Mouse (Mus musculus) heart, embryonic 11.5 days (tissue): ENCODE results near the gene Sorcs3. TPM values are rescaled to one million over a fixed set of nuclear protein-coding genes. Genes with fewer than 3 reads are reported as not detected.
A peak's percentile ranks its signal among the peaks of the same experiment; 100 is the strongest.

Source experiments
- ATAC-seq: fragments of 200-750 bp; cut with Nextera tagmentation; replicated peaks from 2 replicates; pipeline ENCODE4 v1.8.0; 2017; ENCODE audit warnings: moderate library complexity; ENCODE audit not compliant: insufficient number of reproducible peaks, low FRiP score, low TSS enrichment
- H3K27ac ChIP-seq: fragments of 300-500 bp; sonication (generic); 2 replicates; pipeline ENCODE4 v1.5.1; 2014; ENCODE audit warnings: mild to moderate bottlenecking, low read depth, low read length
- H3K27me3 ChIP-seq: fragments of 300-500 bp; sonication (generic); 2 replicates; pipeline ENCODE4 v1.6.1; 2014; ENCODE audit warnings: mild to moderate bottlenecking, low read length, mixed read lengths; ENCODE audit not compliant: control insufficient read depth, insufficient read depth
- H3K36me3 ChIP-seq: fragments of 300-500 bp; sonication (generic); 2 replicates; pipeline ENCODE4 v1.6.1; 2014; ENCODE audit warnings: mild to moderate bottlenecking, low read length, moderate library complexity, mixed read lengths; ENCODE audit not compliant: control insufficient read depth, insufficient read depth
- H3K4me1 ChIP-seq: fragments of 300-500 bp; sonication (generic); 2 replicates; pipeline ENCODE4 v1.6.1; 2014; ENCODE audit warnings: low read length; ENCODE audit not compliant: control insufficient read depth, insufficient read depth
- H3K4me2 ChIP-seq: fragments of 300-500 bp; sonication (generic); 2 replicates; pipeline ENCODE4 v1.6.1; 2014; ENCODE audit warnings: mild to moderate bottlenecking, moderate library complexity
- H3K4me3 ChIP-seq: fragments of 300-500 bp; sonication (generic); 2 replicates; pipeline ENCODE4 v1.5.1; 2014; ENCODE audit warnings: low read depth, low read length
- H3K9ac ChIP-seq: fragments of 300-500 bp; sonication (generic); 2 replicates; pipeline ENCODE4 v1.6.1; 2014; ENCODE audit warnings: mild to moderate bottlenecking, low read depth, low read length, moderate library complexity
- H3K9me3 ChIP-seq: fragments of 300-500 bp; sonication (generic); replicated peaks from 2 replicates; pipeline ENCODE4 v1.6.1; 2016; ENCODE audit warnings: low read length; ENCODE audit not compliant: control insufficient read depth
- WGBS: fragments of 180-500 bp; shearing (Covaris S2); extraction: QIAGEN DNeasy Blood & Tissue Kit; methylation state at CpG from one replicate; pipeline ENCODE4 v1.1.7; 2014; ENCODE audit not compliant: insufficient replicate concordance; 5-methylcytosine and 5-hydroxymethylcytosine counted together
- polyA plus RNA-seq: library from polyadenylated mRNA; unstranded; fragments of >200 nt; fragmentation: Nextera tagmentation; extraction: Ambion mirVana; gene quantifications from 2 replicates; pipeline ENCODE4 v1.2.1, GENCODE M21; 2014

Sorcs3 gene
- polyA plus RNA-seq, 1 experiment from 2014 or later, result 0.44 TPM

DNA sequence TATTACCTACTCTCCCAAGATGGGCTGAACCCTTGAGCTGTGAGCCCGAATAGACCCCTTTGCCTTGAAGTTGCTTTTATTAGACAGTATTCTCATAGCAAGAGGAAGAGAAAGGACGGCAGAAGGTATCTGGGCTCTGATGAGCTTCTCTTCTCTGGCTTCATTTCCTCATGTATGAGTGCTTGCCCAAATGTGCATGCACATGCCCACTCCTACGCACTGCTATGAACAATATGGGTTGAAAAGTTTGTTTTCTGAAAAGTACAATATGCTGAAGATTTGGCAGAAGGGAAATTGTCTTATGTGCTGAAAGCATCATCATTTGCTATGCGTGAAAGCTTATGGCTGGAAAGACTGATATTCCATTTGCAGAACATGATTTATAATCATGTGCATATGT, 223.4 kb downstream of the Sorcs3 start:
- Histone ChIP-seq H3K9me3 (no peaks in the 10 kb centered on the region), H3K4me3 (no peak overlapping the region), H3K4me2 (no peak overlapping the region), H3K9ac (no peak overlapping the region), H3K27ac (no peak overlapping the region), H3K4me1 (no peaks in the 10 kb centered on the region), H3K36me3 (no peaks in the 10 kb centered on the region), H3K27me3 (no peaks in the 10 kb centered on the region)
- WGBS, result 83% methylated on average over 4 of the region's 4 CpGs
- ATAC-seq, result no peak

- no peak overlapping the region for H3K9ac ChIP-seq
- no peaks in the 10 kb centered on the region for H3K4me1 ChIP-seq
- ATAC-seq, result no peak
- 43% methylated on average over 2 of the region's 2 CpGs for WGBS
- no peaks in the 10 kb centered on the region for H3K36me3 ChIP-seq
- H3K4me2 ChIP-seq, result no peak overlapping the region
- H3K27me3 ChIP-seq, result no peaks in the 10 kb centered on the region
- no peaks in the 10 kb centered on the region for H3K9me3 ChIP-seq
- no peak overlapping the region for H3K27ac ChIP-seq
- H3K4me3 ChIP-seq, result no peak overlapping the region
These were observed 223.9 kb downstream of the Sorcs3 start for GRCm38 (mm10) chr19:48429755-48430154.

GRCm38 (mm10) chr19:48430328-48430727, 224.5 kb downstream of the Sorcs3 start:
- Histone ChIP-seq H3K27ac (no peak overlapping the region), H3K4me3 (no peak overlapping the region), H3K36me3 (no peaks in the 10 kb centered on the region), H3K4me1 (no peaks in the 10 kb centered on the region), H3K9me3 (no peaks in the 10 kb centered on the region), H3K9ac (no peak overlapping the region), H3K4me2 (no peak overlapping the region), H3K27me3 (no peaks in the 10 kb centered on the region)
- WGBS, result 82% methylated on average over 5 of the region's 5 CpGs
- no peak for ATAC-seq

DNA sequence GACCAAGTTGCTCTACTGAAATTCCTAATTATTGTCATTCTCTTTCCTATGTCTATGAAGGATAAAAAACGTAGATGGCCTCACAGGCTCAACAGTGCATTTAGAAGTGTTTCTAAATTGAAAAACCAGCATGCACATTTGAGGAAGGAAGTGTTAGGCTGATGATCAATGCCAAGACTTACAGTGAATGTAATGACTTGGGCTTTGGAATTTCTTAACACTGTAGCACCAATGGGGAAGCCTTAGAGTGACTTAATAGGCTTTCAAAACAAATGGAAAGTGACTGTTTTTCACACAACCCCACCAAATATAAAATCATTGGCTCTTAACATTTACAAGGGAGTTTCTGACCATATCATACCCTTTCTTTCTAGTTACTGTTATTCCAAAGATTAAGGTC, 232.6 kb downstream of the Sorcs3 start:
- Histone ChIP-seq H3K9ac (no peak overlapping the region), H3K9me3 (no peaks in the 10 kb centered on the region), H3K27me3 (no peaks in the 10 kb centered on the region), H3K4me2 (no peak overlapping the region), H3K36me3 (no peaks in the 10 kb centered on the region), H3K27ac (no peak overlapping the region), H3K4me3 (no peak overlapping the region), H3K4me1 (no peaks in the 10 kb centered on the region)
- no peak for ATAC-seq
- 82% methylated on average over 1 of the region's 1 CpGs for WGBS

DNA sequence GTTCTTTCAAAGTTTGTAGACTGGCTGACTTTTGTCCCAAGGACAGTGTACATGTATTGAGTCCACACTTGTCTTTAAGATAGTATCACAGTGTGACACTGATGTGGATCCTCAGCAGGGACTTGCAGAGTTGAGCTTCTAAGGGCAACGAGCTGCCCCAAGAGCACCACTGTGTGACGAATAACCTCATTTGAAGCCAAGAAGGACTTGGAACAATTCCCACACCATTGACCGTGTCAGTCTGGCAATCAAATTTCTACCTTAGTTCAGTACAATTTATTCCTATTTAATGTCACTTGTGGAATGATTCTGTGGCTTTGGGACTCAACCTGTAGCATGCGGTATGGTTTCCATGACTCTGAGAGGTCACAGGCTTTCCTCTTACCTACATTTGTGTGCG, 255.3 kb downstream of the Sorcs3 start:
- H3K36me3 ChIP-seq, result no peaks in the 10 kb centered on the region
- no peaks in the 10 kb centered on the region for H3K9me3 ChIP-seq
- ATAC-seq, result no peak
- H3K9ac ChIP-seq, result no peak overlapping the region
- no peak overlapping the region for H3K27ac ChIP-seq
- no peak overlapping the region for H3K4me2 ChIP-seq
- H3K4me1 ChIP-seq, result 0 out of 2 replicates have a peak, but pooled peaks cover 3% of the 10 kb centered on the region
- no peak overlapping the region for H3K4me3 ChIP-seq
- WGBS, result 83% methylated on average over 5 of the region's 5 CpGs
- no peaks in the 10 kb centered on the region for H3K27me3 ChIP-seq

- H3K4me3 ChIP-seq, result no peak overlapping the region
- no peaks in the 10 kb centered on the region for H3K36me3 ChIP-seq
- H3K4me2 ChIP-seq, result no peak overlapping the region
- H3K27me3 ChIP-seq, result no peaks in the 10 kb centered on the region
- no peak overlapping the region for H3K9ac ChIP-seq
- ATAC-seq, result no peak
- WGBS, result 85% methylated on average over 3 of the region's 3 CpGs
- H3K27ac ChIP-seq, result no peak overlapping the region
- 0 out of 2 replicates have a peak, but pooled peaks cover 8% of the 10 kb centered on the region for H3K4me1 ChIP-seq
- no peaks in the 10 kb centered on the region for H3K9me3 ChIP-seq
These were observed 256.6 kb downstream of the Sorcs3 start for GRCm38 (mm10) chr19:48462426-48462825.

DNA sequence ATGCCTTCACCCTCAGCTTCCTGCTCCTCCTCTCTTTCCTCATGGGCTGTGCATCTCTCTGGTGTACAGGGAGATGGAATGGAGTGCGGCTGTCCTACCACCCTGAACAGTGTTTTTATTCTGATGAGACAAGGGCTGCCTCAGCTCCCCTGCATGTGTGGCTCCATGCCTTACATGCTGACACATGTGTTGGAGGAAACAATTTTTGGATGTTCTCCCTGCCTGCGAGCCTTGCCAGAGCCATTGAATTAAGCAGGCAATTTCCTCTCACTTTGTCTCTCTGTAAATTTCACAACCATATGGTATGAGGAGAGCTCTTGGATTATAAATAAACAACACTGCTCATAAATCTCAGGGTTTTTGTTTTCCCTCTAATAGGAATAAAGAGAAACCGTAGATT, 257.7 kb downstream of the Sorcs3 start:
- no peak overlapping the region for H3K4me2 ChIP-seq
- H3K9ac ChIP-seq, result no peak overlapping the region
- no peak for ATAC-seq
- no peak overlapping the region for H3K4me3 ChIP-seq
- no peaks in the 10 kb centered on the region for H3K9me3 ChIP-seq
- H3K27ac ChIP-seq, result no peak overlapping the region
- 0 out of 2 replicates have a peak, but pooled peaks cover 12% of the 10 kb centered on the region for H3K4me1 ChIP-seq
- H3K27me3 ChIP-seq, result no peaks in the 10 kb centered on the region
- 84% methylated on average over 3 of the region's 3 CpGs for WGBS
- H3K36me3 ChIP-seq, result no peaks in the 10 kb centered on the region

GRCm38 (mm10) chr19:48467471-48467870, 261.6 kb downstream of the Sorcs3 start:
- Histone ChIP-seq H3K9me3 (no peaks in the 10 kb centered on the region), H3K4me1 (0 out of 2 replicates have a peak, but pooled peaks cover 15% of the 10 kb centered on the region), H3K27ac (peak overlapping the region; percentile 58), H3K4me3 (no peak overlapping the region), H3K9ac (no peak overlapping the region), H3K36me3 (no peaks in the 10 kb centered on the region), H3K4me2 (no peak overlapping the region), H3K27me3 (no peaks in the 10 kb centered on the region)
- no peak for ATAC-seq
- WGBS, result 27% methylated on average over 4 of the region's 4 CpGs

- no peak for ATAC-seq
- Histone ChIP-seq H3K4me1 (0 out of 2 replicates have a peak, but pooled peaks cover 12% of the 10 kb centered on the region), H3K27me3 (no peaks in the 10 kb centered on the region), H3K9me3 (no peaks in the 10 kb centered on the region), H3K4me2 (no peak overlapping the region), H3K27ac (no peak overlapping the region), H3K9ac (no peak overlapping the region), H3K36me3 (no peaks in the 10 kb centered on the region), H3K4me3 (no peak overlapping the region)
- WGBS, result 88% methylated on average over 4 of the region's 4 CpGs
These were observed 264.1 kb downstream of the Sorcs3 start for GRCm38 (mm10) chr19:48469791-48470410.
